Mouse (Mus musculus) thymus, postnatal 0 days (tissue): ENCODE data around the gene Zfp146. TPM values are rescaled to one million over a fixed set of nuclear protein-coding genes. Genes with fewer than 3 reads are reported as not detected.
"Not testable (repeated sequence)": the region's sequence is repeated elsewhere in the genome, so short reads cannot be mapped to it uniquely, and the experiment has no call there.

ENCODE experiments used
- DNase-seq: peaks from one replicate; pipeline ENCODE4 v3.0.0-alpha.2; 2015; ENCODE audit warnings: low spot score
- polyA plus RNA-seq: library from polyadenylated mRNA; unstranded; fragments of >200 nt; fragmentation: Nextera tagmentation; extraction: Ambion mirVana; gene quantifications from 2 replicates; pipeline ENCODE4 v1.2.1, GENCODE M21; 2015

Zfp146 gene
- 7.6 and 9.6 TPM in 2 replicates for polyA plus RNA-seq

DNA sequence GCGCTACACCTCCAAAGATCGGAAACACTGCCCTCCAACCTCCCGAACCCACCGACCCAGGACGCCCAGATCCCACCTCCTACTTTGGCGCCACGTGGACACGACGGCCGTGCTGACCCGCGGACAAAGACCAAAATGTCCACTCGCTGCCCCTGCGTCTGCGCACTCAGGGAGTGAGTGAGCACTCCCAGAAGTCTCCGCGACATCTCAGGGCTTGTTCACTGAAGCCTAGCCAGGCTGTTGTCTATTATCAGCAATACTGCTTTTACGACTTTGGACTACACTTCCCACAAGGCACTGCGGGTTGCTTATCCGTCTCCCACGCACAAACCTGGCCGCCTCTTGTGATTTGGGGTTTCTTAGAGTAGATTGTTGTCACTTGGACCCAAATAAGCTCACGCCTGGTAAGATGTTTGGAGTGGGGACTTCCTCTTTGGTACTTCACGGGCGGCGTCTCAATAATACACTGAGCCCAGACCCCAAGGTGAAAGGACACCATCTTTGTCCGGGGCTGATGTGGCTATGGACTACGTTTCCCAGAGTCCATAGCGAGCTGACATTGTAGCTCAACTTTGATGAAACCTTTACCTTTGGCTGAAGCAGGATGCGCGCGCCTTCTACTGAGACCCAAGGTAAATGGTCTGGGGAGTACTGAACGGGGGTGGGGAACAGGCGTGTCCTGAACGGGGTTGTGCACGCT is at the start of gene Zfp146:
Gene Zfp146 (minus strand): TSS at position 168 of the 700 bp plus-strand sequence.
- DNase-seq, result peak; percentile 91

DNA sequence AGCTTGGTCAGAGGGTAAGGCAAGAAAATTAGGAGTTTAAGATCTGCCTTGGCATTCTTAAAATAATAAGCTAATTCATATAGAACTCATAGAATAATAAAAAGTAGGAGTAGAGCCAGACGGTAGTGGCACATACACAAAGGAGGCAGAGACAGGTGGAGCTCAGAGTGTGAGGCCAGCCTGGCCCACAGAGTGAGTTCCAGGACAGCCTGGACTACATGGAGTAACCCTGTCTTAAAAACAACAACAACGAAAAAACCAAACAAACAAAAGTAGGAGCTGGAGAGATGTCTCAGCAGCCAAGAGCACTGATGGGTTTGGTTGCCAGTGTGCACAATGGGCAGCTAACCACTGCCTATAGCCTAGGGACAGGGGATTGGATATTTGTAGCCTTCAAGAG is 47.7 kb upstream of the Zfp146 start:
- DNase-seq, result no peak

GRCm38 (mm10) chr7:30216723-30217151 is 47.2 kb upstream of the Zfp146 start:
- DNase-seq, result peak; percentile 84

DNA sequence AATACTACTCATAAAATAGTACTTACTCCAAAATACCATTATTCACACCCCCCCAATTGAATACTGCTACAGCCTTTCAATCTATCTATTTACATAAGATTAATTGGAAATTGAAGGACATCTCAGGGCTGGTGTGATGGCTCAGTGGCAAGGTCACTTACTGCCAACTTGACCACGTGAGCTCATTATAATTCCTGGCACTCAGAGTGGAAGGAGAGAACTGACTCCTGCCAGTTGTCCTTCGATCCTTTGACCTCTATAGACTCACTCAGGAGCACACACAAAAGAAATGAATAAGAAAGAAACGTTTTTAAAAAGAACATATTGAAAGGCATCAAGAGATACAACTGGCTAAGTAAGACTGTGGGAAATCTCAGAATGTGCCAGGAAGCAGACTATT is 46.3 kb upstream of the Zfp146 start:
- DNase-seq, result no peak

GRCm38 (mm10) chr7:30213881-30214280 is 44.3 kb upstream of the Zfp146 start:
- DNase-seq, result no peak

DNA sequence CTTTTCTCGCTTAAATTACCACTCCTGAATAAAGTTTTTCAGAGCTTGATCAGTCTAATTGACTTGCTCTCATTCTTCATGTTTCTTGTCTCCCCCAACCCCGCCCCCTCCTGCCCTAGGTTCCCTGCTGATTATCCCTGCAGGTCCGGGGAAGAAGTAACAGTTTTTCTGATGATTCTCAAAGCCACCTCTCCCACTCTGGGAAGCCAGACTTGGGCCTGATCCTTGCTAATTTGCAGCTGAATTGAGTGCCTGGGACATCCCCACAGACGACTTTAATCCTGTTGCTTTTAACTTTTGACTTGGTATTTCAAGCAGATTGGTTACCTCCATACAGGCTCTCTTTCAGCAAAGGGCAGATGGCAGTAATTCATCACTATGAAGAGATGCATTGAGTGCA is 41.5 kb upstream of the Zfp146 start:
- DNase-seq, result no peak

DNA sequence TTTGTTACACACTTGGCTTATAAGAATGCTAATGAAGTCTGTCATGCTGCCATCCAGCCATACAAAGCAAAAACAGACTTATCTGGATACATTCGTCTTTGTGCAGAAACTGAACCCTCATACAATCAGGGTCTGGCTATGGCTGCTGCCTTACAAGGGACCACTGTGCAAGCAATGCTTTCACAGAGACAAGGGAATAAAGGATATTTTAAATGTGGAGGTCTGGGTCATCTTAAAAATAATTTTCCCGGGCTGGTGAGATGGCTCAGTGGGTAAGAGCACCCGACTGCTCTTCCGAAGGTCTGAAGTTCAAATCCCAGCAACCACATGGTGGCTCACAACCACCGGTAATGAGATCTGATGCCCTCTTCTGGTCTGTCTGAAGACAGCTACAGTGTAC is 36.8 kb upstream of the Zfp146 start:
- DNase-seq, result not testable (repeated sequence)

DNA sequence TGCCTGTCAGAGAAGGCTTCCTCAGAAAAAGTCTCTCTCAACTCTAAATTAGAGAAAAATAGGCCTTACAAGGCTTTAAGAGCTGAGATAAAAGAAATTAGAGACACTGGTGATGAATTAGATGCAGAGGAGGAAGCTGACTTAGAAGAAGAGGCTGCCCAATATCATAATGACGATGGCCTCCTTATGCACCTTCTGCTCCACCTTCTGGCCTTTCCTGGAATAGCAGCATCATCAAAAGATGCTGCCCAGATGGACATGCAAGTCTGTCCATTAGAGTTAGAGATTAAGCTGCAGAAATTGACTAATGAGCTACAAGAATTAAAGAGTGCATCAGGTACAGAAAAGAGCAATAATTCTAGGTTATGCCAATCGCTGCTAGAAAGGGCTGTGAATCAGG is 35.8 kb upstream of the Zfp146 start:
- peak; percentile 53 for DNase-seq

- no peak for DNase-seq
Observed at GRCm38 (mm10) chr7:30204380-30204779, 34.8 kb upstream of the Zfp146 start.

DNA sequence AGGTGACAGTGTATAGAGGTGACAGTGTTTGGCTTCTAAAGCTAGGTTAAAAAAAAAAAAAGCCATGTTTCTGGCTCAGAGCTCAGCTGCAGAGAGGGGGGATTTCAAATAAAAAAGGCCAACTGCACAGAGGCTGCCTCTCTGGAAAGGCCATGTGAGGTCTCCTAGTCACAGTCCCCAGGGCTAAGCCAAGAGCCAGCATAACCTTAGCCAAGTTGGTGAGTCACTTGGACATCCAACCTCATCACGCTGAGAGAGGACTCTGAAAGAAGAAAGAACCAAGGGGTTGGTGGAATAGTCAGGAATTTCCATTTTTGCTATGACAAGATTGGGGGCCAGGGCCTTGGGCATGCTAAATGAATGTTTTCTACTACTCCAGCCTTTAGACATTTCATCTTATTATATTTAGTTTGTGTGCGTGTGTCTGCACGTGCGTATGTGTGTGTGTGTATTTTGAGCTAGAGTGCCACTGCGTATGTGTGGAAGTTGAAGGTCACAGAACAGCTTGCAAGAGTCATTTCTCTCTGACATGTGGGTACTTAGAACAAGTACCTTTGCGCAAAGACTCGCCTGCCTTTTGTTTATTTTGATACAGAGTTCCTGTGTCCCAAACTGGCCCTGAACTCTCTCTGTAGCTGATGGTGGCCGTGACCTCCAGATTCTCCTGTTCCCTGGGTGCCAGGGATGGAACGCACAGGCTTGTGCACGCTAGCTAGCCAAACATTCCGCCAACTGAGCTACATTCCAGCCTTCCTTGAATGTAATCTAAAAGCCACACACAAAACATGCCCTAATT is 33.5 kb upstream of the Zfp146 start:
- DNase-seq, result no peak

DNA sequence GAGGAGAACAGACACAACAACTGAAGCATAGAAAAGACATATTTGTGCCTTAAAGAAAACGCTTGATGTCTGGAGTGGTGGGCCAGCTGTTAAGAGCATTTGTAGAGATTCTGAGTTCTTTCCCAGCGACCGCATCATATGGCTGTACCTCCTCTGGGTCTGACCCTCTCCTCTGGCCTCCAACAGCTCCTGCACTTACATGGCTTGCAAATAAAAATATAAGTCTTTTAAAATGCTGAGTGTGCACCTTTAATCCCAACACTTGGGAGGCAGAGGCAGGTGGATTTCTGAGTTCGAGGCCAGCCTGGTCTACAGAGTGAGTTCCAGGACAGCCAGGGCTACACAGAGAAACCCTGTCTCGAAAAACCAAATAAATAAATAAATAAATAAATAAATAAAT is 31.1 kb upstream of the Zfp146 start:
- DNase-seq, result not testable (repeated sequence)

GRCm38 (mm10) chr7:30200200-30200599 is 30.6 kb upstream of the Zfp146 start:
- DNase-seq, result no peak

DNA sequence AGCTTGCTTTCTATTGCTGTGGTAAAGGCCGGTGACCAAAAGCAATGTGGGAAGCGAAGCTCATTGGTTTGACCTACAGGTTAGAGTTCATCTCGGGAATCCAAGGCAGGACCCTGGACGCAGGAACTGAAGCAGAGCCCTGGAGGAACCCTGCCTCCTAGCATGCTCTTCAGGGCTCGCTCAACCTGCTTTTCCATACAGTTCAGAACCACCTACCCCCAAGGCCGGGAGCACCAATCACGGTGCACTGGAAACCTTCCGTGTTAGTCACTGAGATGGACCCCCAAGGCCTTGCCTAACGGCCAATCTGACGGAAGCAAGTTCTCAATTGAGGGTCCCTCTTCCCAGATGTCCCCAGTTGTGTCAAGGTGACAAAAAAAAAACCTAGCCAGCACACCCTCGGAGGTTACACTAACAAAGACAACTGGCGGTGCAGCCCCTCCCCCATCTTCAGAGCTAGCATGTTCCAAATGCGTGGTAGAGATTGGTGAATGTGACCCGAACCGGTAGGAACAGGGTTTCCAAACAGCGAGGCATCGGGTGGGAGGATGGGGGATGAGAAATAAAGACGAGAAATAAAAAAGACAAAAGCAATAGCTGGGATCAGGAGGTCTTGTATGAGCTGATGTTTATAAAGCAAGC is 30.1 kb upstream of the Zfp146 start:
- DNase-seq, result no peak

- peak; percentile 84 for DNase-seq
Observed at GRCm38 (mm10) chr7:30198481-30198971, 29.0 kb upstream of the Zfp146 start, which contains the start of gene Capns1. Capns1 (minus strand) TSS chr7:30198811.

DNA sequence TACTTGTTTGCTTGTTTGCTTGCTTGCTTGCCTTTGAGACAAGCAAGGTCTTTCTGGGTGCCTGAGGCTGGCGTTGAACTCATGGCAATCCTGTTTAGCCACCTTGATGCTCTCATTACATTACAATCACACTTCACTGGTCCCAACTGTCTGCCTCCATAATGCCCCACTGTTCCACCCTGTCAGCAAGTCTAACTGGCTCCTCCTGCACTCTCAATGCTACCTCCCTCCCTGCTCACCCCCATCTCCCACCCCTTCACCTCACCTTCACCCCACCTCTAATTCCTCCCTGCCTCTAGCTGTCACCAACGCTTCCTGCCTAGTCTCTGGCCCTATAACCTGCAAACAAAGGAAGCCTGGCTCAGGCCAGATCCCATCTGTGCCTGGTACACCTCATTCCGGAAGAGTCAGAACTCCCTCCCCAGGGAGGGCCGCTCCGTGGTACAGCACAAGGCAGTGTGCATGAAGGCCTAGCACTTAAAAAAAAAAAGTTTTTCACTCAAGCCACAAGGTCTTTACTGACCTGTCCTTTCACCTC is 28.1 kb upstream of the Zfp146 start:
- DNase-seq, result no peak

- no peak for DNase-seq
Observed at GRCm38 (mm10) chr7:30196171-30196570, 26.6 kb upstream of the Zfp146 start.

GRCm38 (mm10) chr7:30195461-30195860 is 25.9 kb upstream of the Zfp146 start:
- no peak for DNase-seq

GRCm38 (mm10) chr7:30194884-30195283 is 25.3 kb upstream of the Zfp146 start:
- DNase-seq, result peak; percentile 93

DNA sequence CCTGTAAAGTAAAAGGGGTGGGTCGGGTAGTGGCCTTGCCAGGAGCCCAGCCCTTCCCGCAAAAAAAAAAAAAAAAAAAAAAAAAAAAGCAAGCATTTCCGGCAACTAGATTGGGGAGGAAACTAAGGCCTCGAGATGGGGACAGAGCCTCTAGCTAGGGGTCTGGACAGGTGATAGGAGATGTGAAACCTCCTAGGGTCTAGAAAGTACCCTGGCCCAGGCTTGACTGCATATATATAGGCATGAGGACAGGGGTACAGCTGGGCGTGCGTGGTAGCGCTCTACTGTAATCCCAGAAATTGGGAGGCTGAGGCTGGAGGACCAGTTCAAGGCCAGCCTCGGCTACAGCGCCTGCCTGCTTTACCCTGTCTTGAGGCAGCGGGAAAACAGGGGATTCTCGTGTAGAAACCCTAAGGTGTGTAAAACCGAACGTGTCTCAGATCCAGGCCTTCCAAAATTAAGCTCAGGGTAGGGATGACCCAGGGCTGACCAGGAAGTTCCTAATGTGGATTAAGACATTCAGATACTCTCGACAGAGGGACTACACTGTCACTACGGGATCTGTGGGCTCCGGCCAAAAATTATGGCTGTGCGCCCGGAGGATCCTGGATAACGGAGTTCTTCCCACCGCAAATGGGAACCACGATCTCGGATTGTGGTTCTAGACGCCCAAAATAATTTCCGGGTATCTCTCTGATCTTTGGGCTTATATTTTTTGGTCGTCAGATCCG is 24.7 kb upstream of the Zfp146 start:
- peak; percentile 28 for DNase-seq

GRCm38 (mm10) chr7:30193581-30194100 is 24.1 kb upstream of the Zfp146 start:
- peak; percentile 35 for DNase-seq

- no peak for DNase-seq
Observed at GRCm38 (mm10) chr7:30193013-30193412, 23.5 kb upstream of the Zfp146 start.
